Mouse (Mus musculus): ENCODE data around the gene Gpr26. TPM values are rescaled to one million over a fixed set of nuclear protein-coding genes. Genes with fewer than 3 reads are reported as not detected.

Gpr26 gene
- polyA plus RNA-seq, 1 experiment from 2014 or later, result 2.8 TPM

DNA sequence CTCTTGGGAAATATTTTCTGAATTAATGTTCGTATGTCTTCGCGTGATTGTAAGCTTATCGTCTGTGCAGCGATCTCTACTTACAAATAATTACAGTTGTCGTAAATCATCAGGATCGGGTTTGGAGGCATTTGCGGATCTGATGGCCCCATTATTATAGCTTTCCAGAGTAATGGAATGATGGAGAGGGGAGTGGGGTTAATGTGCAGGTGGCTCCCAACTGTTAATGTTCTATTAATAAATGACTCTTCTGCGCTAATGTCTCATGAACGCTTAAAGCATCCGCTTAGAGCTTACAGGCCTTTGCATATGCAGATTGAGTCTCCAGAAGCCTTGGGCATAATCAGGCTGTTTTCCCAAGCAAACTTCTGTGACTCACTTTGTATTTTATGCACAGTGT is 12.3 kb downstream of the Gpr26 start:
- WGBS, result 51% methylated on average over 11 of the region's 11 CpGs
- Histone ChIP-seq H3K4me3 (no peak overlapping the region), H3K4me2 (no peak overlapping the region), H3K27ac (replicated peaks) (no peak overlapping the region), H3K27me3 (no peaks in the 10 kb centered on the region), H3K36me3 (peaks cover 11% of the 10 kb centered on the region; the same call in 1 of the 2 replicates), H3K9ac (no peak overlapping the region), H3K4me1 (replicated peaks) (peaks cover 15% of the 10 kb centered on the region), H3K9me3 (no peaks in the 10 kb centered on the region)
- no peak for ATAC-seq (ENCODE audit: low FRiP score, low read depth)

DNA sequence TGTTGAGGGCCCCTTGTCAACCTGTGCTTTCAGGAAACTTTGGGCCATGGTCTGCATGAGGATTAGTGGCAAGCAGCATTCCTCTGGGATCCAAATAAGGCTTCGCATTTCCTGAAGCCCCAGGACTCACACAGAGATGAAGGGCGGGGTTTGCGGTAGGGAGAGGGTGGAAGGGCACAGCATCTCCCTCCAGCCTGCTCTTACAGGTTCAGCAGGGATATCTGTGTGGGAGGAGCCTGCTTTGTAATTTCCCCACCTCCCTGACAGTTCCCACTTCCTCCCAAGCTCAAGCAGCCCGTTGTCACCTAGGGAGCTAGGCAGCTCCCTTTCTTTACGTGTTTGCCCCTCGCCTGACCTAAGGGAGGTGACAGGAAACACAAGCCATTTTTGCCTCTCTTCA is 22.8 kb downstream of the Gpr26 start:
- 0 out of 2 replicates have a peak, but pooled peaks cover 2% of the 10 kb centered on the region for H3K36me3 ChIP-seq
- H3K27me3 ChIP-seq, result no peaks in the 10 kb centered on the region
- no peak overlapping the region for H3K4me3 ChIP-seq
- H3K9ac ChIP-seq, result no peak overlapping the region
- no peak overlapping the region for H3K4me2 ChIP-seq
- 39% methylated on average over 6 of the region's 6 CpGs for WGBS
- no peaks in the 10 kb centered on the region for H3K9me3 ChIP-seq
- no peak overlapping the region for H3K27ac ChIP-seq (replicated peaks)
- no peaks in the 10 kb centered on the region for H3K4me1 ChIP-seq (replicated peaks)
- ATAC-seq (ENCODE audit: low FRiP score, low read depth), result no peak

DNA sequence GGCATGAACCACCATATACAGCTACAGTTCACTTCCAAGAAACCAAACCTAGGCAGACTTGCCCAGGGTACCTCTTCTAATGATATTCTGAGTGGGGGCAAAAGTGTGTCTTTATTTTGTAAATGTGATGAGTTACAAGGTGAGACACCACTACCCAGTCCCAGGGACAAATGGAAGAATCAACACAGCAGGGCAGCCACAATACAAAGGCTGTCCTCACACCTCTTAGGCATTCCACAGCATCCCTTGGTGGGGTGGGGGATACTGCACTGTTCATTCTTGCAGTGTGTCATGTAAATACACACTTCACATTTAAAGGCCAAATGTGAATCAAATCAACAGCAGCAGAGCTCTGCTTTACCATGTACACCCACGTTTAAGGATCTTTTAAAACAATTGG is 26.0 kb downstream of the Gpr26 start:
- no peak for ATAC-seq (ENCODE audit: low FRiP score, low read depth)
- H3K4me1 ChIP-seq (replicated peaks), result no peaks in the 10 kb centered on the region
- no peak overlapping the region for H3K9ac ChIP-seq
- H3K27ac ChIP-seq (replicated peaks), result no peak overlapping the region
- H3K4me3 ChIP-seq, result no peak overlapping the region
- 64% methylated on average over 1 of the region's 1 CpGs for whole genome bisulfite sequencing
- no peaks in the 10 kb centered on the region for H3K36me3 ChIP-seq
- H3K9me3 ChIP-seq, result no peaks in the 10 kb centered on the region
- H3K4me2 ChIP-seq, result no peak overlapping the region
- no peaks in the 10 kb centered on the region for H3K27me3 ChIP-seq

DNA sequence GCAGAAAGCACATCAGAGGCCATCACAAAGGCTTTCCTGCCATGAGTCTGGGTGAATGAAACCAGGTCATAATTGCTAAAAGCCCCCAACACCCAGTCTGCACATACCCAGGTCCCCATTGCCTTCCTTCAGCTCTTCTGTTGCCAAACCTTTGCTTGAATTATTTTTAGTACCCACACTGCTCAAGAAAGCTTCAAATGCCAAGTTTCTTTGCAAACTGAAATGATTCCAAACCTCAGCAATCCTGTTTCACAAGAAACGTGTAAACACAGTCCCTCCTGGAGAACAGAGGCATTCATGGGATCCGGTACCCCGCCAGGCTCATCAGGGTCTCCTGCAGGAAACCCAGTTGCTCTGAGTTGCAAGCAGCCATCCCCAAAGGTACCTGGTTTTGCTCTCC is 26.6 kb downstream of the Gpr26 start:
- ATAC-seq (ENCODE audit: low FRiP score, low read depth), result no peak
- no peaks in the 10 kb centered on the region for H3K36me3 ChIP-seq
- WGBS, result 75% methylated on average over 3 of the region's 3 CpGs
- H3K4me2 ChIP-seq, result no peak overlapping the region
- no peak overlapping the region for H3K9ac ChIP-seq
- no peaks in the 10 kb centered on the region for H3K9me3 ChIP-seq
- H3K4me1 ChIP-seq (replicated peaks), result no peaks in the 10 kb centered on the region
- no peak overlapping the region for H3K4me3 ChIP-seq
- no peak overlapping the region for H3K27ac ChIP-seq (replicated peaks)
- no peaks in the 10 kb centered on the region for H3K27me3 ChIP-seq

DNA sequence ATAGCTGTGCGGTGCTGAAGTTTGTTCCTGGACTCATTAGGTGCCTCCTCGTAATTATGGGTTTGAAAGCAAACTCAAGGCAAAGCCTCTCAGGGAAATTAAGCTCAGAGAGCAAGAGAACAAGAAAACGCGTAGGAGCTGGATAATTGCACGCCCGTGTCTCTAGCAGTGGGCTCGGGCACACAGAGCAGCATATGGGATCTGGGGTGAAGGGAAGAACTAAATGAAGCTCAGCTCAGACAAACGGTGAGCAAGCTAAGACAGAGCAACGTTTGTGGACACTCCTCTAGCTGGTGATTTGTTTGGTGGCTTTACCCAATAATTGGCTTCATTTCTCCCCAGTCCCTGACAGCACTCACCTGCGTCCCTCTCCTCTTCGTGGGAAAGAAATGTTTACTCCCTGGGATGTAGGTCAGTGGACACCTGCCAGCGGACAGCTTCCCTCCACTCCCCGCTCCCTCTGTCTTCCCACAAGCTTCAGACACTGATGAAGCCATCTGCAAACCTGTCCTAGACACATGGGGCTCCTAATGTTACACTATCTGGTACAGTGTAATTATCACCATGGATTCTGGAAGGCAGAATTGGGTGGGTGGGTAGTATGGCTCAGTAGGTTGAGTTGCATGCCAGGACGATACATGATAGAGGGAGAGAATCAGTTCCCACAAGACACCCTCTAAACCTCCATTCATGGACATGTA is 39.9 kb downstream of the Gpr26 start:
- Histone ChIP-seq H3K4me1 (replicated peaks) (no peaks in the 10 kb centered on the region), H3K36me3 (no peaks in the 10 kb centered on the region), H3K9ac (no peak overlapping the region), H3K4me3 (no peak overlapping the region), H3K4me2 (no peak overlapping the region), H3K27me3 (no peaks in the 10 kb centered on the region), H3K9me3 (no peaks in the 10 kb centered on the region), H3K27ac (replicated peaks) (no peak overlapping the region)
- 76% methylated on average over 14 of the region's 14 CpGs for WGBS
- ATAC-seq (ENCODE audit: low FRiP score, low read depth), result no peak

DNA sequence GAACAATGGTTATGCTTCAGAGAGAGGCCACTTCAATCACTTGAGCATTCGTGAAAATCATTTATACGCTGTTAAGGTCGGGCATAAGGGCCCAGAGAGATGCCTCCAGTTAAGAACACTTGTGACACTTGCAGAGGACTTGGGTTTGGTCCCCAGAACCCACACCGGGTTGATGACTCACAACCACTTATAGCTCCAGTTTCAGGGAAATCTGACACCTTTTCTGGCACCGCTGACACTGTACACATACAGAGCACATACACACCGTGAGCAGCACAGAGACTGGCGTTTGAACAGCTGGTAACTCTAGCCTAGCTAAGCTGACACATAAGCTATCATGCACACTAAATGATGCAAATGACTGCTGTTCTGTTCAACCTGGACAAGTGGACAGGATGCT is 42.7 kb downstream of the Gpr26 start:
- H3K4me1 ChIP-seq (replicated peaks), result peaks cover 17% of the 10 kb centered on the region
- WGBS, result 92% methylated on average over 7 of the region's 7 CpGs
- no peak overlapping the region for H3K9ac ChIP-seq
- no peaks in the 10 kb centered on the region for H3K27me3 ChIP-seq
- H3K27ac ChIP-seq (replicated peaks), result no peak overlapping the region
- no peak overlapping the region for H3K4me3 ChIP-seq
- no peaks in the 10 kb centered on the region for H3K9me3 ChIP-seq
- H3K36me3 ChIP-seq, result no peaks in the 10 kb centered on the region
- no peak for ATAC-seq (ENCODE audit: low FRiP score, low read depth)
- no peak overlapping the region for H3K4me2 ChIP-seq

DNA sequence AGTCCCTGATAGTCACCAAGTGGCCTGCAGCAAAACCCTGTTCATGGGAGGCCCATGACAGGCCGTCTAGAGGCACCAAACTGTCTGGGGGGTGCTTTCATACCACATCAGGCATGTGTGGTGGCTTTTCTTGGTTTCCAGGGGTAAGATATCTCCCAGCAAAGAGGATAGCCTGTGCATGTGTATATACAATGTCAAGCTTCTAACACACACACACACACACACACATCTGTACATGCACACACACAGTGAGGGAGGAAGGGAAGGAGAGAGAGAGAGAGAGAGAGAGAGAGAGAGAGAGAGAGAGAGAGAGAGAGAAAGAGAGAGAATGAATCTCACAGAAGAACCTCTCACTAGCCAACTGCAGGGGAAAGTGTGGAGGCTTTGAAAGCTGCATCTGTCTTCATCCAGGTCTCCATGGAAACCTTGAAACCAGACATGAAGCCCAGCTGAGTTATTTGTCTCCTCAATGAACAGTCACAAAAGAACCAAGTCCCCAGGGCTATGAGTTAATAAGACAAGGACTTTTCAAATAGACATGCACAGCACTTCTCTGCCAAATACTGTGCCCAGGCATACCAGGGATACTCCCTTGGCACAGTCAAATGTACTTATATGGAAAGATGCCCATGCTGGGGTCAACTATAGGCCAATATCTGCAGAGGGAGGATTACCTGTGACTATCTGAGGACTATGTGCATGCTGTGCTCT is 46.9 kb downstream of the Gpr26 start:
- Histone ChIP-seq H3K4me3 (no peak overlapping the region), H3K36me3 (no peaks in the 10 kb centered on the region), H3K4me2 (no peak overlapping the region), H3K27ac (replicated peaks) (peak overlapping the region; percentile 52), H3K9me3 (no peaks in the 10 kb centered on the region), H3K27me3 (no peaks in the 10 kb centered on the region), H3K4me1 (replicated peaks) (peaks cover 18% of the 10 kb centered on the region), H3K9ac (no peak overlapping the region)
- WGBS, result 11% methylated on average over 1 of the region's 1 CpGs
- peak; percentile 90 for ATAC-seq (ENCODE audit: low FRiP score, low read depth)

DNA sequence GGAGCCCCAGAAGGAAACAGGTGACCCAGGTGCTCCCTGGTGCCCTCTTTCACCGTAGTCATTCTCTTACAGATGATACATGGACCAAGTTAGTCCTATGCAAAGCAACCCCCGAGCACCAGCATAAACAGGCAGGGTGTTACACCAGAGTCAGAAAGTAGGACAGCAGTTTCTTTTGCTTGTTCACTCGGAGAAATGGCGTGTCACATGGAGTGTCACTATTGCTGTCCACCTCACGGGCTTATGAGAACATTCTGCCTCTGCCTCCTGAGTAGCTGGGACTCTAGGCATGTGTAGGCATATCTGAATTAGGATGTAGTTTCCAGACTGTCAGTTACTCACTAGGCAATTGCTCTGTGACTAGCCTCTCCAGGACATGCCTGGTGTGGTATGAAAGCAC is 47.7 kb downstream of the Gpr26 start:
- no peaks in the 10 kb centered on the region for H3K9me3 ChIP-seq
- H3K4me3 ChIP-seq, result no peak overlapping the region
- peaks cover 18% of the 10 kb centered on the region for H3K4me1 ChIP-seq (replicated peaks)
- WGBS, result 70% methylated on average over 5 of the region's 5 CpGs
- no peak overlapping the region for H3K9ac ChIP-seq
- no peaks in the 10 kb centered on the region for H3K36me3 ChIP-seq
- no peak overlapping the region for H3K4me2 ChIP-seq
- no peak overlapping the region for H3K27ac ChIP-seq (replicated peaks)
- no peaks in the 10 kb centered on the region for H3K27me3 ChIP-seq
- no peak for ATAC-seq (ENCODE audit: low FRiP score, low read depth)

DNA sequence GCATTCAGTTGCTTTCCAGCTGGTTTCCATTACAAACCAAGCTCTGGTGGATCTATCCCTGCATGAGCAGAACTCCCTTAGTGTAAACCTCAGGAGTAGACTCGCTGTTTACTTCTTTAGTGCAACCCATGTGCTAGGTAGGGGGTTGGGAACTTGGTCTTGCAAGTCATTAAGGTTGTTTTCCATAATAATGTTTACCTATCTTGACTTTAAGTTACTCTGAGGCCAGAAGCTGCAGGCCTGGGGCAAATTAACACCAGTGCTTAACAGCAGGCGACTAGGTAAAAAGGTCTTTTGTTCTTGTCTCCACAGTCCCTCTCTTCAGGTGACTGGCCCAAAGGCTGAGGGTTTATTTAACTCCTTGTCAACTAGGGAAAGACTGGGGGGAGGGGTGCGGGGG is 48.9 kb downstream of the Gpr26 start:
- H3K27me3 ChIP-seq, result no peaks in the 10 kb centered on the region
- no peak overlapping the region for H3K4me2 ChIP-seq
- no peak overlapping the region for H3K27ac ChIP-seq (replicated peaks)
- no peak overlapping the region for H3K4me3 ChIP-seq
- H3K9ac ChIP-seq, result no peak overlapping the region
- no peaks in the 10 kb centered on the region for H3K36me3 ChIP-seq
- ATAC-seq (ENCODE audit: low FRiP score, low read depth), result no peak
- H3K9me3 ChIP-seq, result no peaks in the 10 kb centered on the region
- H3K4me1 ChIP-seq (replicated peaks), result peaks cover 18% of the 10 kb centered on the region
- 24% methylated on average over 3 of the region's 3 CpGs for WGBS

DNA sequence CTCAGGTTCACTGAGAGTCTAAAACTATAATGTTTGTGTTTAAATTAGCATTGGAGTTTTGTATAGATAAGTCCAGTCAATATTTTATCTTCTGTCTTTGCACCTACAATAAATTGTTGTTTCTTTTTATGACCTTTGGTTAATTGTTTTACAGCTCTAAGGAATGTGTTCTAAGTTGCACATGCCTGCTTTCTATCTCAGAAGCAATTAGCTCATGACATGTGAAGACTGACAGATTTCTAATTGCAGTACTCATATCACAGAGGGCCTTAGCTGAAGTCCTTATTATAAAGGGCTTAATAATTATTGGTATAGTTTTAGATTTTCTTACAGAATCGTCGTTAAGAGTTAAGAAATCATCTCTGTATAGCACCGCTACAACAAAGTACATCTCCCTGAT is 49.7 kb downstream of the Gpr26 start:
- Histone ChIP-seq H3K36me3 (no peaks in the 10 kb centered on the region), H3K4me1 (replicated peaks) (peaks cover 18% of the 10 kb centered on the region), H3K27me3 (no peaks in the 10 kb centered on the region), H3K27ac (replicated peaks) (no peak overlapping the region), H3K9ac (no peak overlapping the region), H3K9me3 (no peaks in the 10 kb centered on the region), H3K4me2 (no peak overlapping the region), H3K4me3 (no peak overlapping the region)
- 80% methylated on average over 3 of the region's 3 CpGs for WGBS
- ATAC-seq (ENCODE audit: low FRiP score, low read depth), result no peak

DNA sequence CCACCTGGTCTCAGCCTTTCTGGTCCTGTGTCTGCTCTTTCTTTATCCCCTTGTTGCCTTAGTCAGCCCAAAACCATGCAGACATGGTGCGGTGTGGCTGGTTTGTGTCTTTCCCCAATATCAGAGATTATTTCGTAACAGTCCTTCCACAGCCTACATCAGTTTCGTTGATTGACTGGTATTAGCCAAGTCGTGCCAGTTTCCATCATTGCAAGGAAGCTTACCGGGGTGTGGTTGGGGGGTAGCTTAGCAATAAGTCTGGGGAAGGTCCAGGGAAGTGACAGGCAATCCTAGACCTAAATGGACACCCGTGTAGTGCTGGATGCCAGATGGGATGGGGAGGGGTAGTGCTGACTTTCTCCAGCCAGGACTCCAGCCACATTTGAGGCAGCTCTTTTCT is 59.3 kb downstream of the Gpr26 start:
- no peak overlapping the region for H3K4me3 ChIP-seq
- no peaks in the 10 kb centered on the region for H3K36me3 ChIP-seq
- no peak overlapping the region for H3K4me2 ChIP-seq
- no peaks in the 10 kb centered on the region for H3K27me3 ChIP-seq
- no peaks in the 10 kb centered on the region for H3K9me3 ChIP-seq
- no peak overlapping the region for H3K27ac ChIP-seq (replicated peaks)
- ATAC-seq (ENCODE audit: low FRiP score, low read depth), result no peak
- H3K4me1 ChIP-seq (replicated peaks), result no peaks in the 10 kb centered on the region
- H3K9ac ChIP-seq, result no peak overlapping the region
- WGBS, result 63% methylated on average over 6 of the region's 6 CpGs

DNA sequence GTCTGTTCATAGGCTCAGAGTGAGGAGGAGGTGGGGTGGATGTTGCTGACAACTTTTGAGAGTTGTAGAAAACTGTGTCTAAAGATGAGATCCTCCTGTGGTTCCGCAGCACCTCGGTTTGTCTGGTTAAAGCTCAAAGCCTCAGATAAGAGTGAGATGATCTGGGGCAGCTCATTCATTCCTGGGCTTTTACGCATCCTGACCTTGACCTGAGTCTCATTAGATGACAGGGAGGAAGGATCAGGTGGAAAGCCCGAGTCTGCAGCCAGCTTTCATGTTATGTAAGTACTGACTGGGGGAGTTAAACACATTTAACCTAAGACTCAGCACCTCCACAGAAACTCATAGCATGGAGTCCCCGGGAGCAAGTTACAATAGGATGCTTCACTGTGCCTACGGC is 60.4 kb downstream of the Gpr26 start:
- no peaks in the 10 kb centered on the region for H3K36me3 ChIP-seq
- H3K4me2 ChIP-seq, result no peak overlapping the region
- 81% methylated on average over 6 of the region's 6 CpGs for WGBS
- no peak for ATAC-seq (ENCODE audit: low FRiP score, low read depth)
- H3K27ac ChIP-seq (replicated peaks), result no peak overlapping the region
- no peaks in the 10 kb centered on the region for H3K9me3 ChIP-seq
- no peak overlapping the region for H3K9ac ChIP-seq
- 0 out of 2 replicates have a peak, but pooled peaks cover under 1% of the 10 kb centered on the region for H3K4me1 ChIP-seq (replicated peaks)
- H3K27me3 ChIP-seq, result no peaks in the 10 kb centered on the region
- no peak overlapping the region for H3K4me3 ChIP-seq
